Mouse (Mus musculus) forebrain, embryonic 10.5 days (tissue): ENCODE data around the gene Dab2. TPM values are rescaled to one million over a fixed set of nuclear protein-coding genes. Genes with fewer than 3 reads are reported as not detected.

ENCODE experiments used
- DNase-seq: peaks from one replicate; pipeline ENCODE4 v3.0.0-alpha.2; 2017; ENCODE audit warnings: low spot score; ENCODE audit errors: extremely low spot score
- H3K27ac ChIP-seq: fragments of 300-500 bp; sonication (generic); 2 replicates; pipeline ENCODE4 v1.5.1; 2016; ENCODE audit warnings: mild to moderate bottlenecking
- H3K27me3 ChIP-seq: fragments of 300-500 bp; sonication (generic); 2 replicates; pipeline ENCODE4 v1.6.1; 2016; ENCODE audit warnings: mild to moderate bottlenecking; ENCODE audit not compliant: poor library complexity, severe bottlenecking
- H3K36me3 ChIP-seq: fragments of 300-500 bp; sonication (generic); replicated peaks from 2 replicates; pipeline ENCODE4 v1.6.1; 2016; ENCODE audit warnings: mild to moderate bottlenecking, moderate library complexity
- H3K4me1 ChIP-seq: fragments of 300-500 bp; sonication (generic); 2 replicates; pipeline ENCODE4 v1.6.1; 2016
- H3K4me3 ChIP-seq: fragments of 300-500 bp; sonication (generic); 2 replicates; pipeline ENCODE4 v1.5.1; 2016; ENCODE audit warnings: mild to moderate bottlenecking, moderate library complexity
- H3K9me3 ChIP-seq: fragments of 300-500 bp; sonication (generic); 2 replicates; pipeline ENCODE4 v1.6.1; 2016; ENCODE audit warnings: mild to moderate bottlenecking, moderate library complexity
- WGBS: fragments of 180-500 bp; shearing (Covaris S2); methylation state at CpG from one replicate; pipeline ENCODE4 v1.1.7; 2016; 5-methylcytosine and 5-hydroxymethylcytosine counted together
- polyA plus RNA-seq: library from polyadenylated mRNA; unstranded; fragments of >200 nt; fragmentation: Nextera tagmentation; extraction: Ambion mirVana; gene quantifications from 2 replicates; pipeline ENCODE4 v1.2.1, GENCODE M21; 2016

Gene Dab2
- polyA plus RNA-seq, 1 experiment from 2014 or later: 33.2 TPM

DNA sequence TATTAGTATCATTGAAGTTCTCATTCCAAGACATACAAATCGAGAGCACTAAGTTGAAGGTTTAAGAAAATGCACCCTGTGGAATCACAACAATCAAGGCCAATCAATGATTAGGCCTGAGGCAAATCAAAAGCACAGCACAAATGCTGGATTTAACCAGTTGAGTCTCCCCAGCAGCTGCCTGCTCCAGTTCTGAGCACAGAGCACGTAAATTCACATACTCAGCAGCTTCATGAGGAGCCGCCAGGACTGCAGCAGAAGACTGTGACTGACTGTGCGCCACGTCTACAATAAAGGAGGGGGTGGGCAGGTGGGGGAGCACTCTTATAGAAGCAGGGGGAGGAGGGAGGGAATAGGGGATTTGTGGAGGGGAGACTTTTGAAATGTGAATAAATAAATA is 40.2 kb downstream of the Dab2 start:
- Histone ChIP-seq H3K4me1 (no peaks in the 10 kb centered on the region), H3K9me3 (no peaks in the 10 kb centered on the region), H3K4me3 (no peak overlapping the region), H3K27ac (no peak overlapping the region), H3K36me3 (no peaks in the 10 kb centered on the region), H3K27me3 (no peaks in the 10 kb centered on the region)
- WGBS: 81% methylated on average over 5 of the region's 5 CpGs
- DNase-seq: no peak

DNA sequence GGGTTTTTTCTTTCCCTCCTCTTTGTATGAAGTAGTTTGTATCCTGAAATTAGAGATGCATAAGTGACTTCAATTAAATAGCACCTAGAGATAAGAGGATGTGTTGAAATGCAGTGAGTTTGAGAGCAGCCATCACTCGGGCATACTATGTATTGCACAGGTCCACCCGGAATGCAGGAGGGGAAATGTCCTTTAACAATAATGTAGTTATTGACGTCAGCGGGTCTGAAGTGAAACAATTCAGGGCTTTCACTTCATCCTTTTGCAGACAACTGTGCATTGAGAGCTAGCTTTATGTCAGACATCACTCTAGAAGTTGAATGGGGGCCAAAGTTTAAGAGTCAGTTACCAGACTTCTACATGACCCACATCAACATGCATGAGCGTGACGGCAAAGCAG is 40.8 kb downstream of the Dab2 start:
- no peak overlapping the region for H3K27ac ChIP-seq
- 89% methylated on average over 6 of the region's 6 CpGs for WGBS

DNA sequence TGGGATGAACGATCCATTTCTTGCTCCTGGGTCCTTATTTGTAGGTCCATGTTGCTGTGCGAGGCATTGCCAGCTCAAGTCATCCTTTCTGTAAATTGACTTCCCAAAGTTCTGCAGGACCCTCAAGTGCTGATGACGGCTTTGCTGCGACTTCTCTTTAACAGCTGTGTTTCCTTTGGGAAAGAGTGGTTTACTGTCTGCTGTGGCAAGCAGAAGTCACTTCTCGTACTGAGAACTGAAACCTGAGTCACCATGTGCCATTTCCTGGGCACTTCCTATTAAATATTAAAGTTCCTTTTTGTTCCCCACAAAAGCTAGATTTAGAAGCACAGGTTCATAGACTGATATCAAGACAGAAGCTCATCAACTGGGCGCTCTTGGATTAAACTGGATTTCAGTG is 41.8 kb downstream of the Dab2 start:
- DNase-seq: no peak
- Histone ChIP-seq H3K4me3 (no peak overlapping the region), H3K9me3 (no peaks in the 10 kb centered on the region), H3K27ac (no peak overlapping the region), H3K36me3 (no peaks in the 10 kb centered on the region), H3K4me1 (no peaks in the 10 kb centered on the region), H3K27me3 (no peaks in the 10 kb centered on the region)
- WGBS: 86% methylated on average over 6 of the region's 6 CpGs

More for the DNA sequence above, 40.8 kb downstream of the Dab2 start:
- Histone ChIP-seq H3K4me1 (no peaks in the 10 kb centered on the region), H3K27me3 (no peaks in the 10 kb centered on the region), H3K36me3 (no peaks in the 10 kb centered on the region), H3K9me3 (no peaks in the 10 kb centered on the region), H3K4me3 (no peak overlapping the region)
- DNase-seq: no peak

DNA sequence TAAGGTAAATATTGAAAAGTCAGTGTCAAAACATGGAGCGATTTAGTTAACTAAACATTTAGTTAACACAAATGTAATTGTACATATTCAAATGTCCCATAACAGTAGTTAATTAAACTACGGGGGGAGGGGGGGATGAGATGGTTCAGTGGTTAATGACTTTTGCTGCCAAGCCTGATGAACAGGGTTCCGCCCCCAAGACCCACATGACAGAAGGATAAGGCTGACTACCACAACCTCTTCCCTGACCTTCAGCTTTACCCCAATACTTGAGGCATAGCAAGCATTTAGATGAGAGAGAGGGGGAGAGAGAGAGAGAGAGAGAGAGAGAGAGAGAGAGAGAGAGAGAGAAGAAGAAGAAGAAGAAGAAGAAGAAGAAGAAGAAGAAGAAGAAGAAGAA is 54.3 kb downstream of the Dab2 start:
- no peaks in the 10 kb centered on the region for H3K27me3 ChIP-seq
- H3K27ac ChIP-seq: no peak overlapping the region
- 88% methylated on average over 3 of the region's 3 CpGs for WGBS
- no peak overlapping the region for H3K4me3 ChIP-seq
- H3K36me3 ChIP-seq: no peaks in the 10 kb centered on the region
- H3K9me3 ChIP-seq: no peaks in the 10 kb centered on the region
- no peaks in the 10 kb centered on the region for H3K4me1 ChIP-seq
- no peak for DNase-seq

DNA sequence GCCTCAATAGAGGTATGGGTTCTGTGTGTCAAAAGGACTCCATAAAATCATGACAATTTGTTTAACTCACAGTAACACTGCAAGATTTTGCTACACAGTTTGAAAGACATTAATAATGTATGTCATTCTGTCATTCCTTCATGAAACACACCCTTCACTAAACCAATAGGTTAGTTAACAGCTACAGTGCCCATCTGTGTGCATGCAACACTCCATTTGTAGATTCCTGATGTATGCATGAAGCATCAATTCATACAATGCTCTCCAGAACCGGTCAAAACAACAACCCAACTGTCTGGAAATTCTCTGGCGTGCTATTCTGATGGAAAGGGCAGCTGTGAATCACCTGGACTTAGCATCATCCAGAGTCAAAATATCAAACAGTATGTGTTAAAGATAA is 60.3 kb downstream of the Dab2 start:
- WGBS: 87% methylated on average over 2 of the region's 2 CpGs
- H3K4me1 ChIP-seq: no peaks in the 10 kb centered on the region
- no peaks in the 10 kb centered on the region for H3K27me3 ChIP-seq
- H3K9me3 ChIP-seq: no peaks in the 10 kb centered on the region
- H3K36me3 ChIP-seq: no peaks in the 10 kb centered on the region
- no peak for DNase-seq
- H3K4me3 ChIP-seq: no peak overlapping the region
- no peak overlapping the region for H3K27ac ChIP-seq

DNA sequence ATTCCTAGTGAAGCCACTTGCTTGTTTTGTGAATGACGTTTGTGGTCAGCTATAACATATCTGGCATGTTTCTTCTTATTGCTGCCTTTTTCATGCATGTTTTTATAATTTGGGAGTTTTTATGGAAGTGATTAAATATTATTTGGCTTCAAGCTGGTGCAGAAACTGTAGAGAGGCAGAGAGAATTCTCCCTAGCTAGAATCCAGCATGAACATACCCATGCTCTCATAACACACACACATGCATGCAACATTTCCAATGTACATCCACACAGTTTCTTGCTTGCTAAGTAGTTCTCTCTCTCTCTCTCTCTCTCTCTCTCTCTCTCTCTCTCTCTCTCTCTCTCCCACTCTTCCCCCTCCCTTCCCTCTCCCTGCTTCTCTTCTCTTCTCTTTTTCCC is 70.4 kb downstream of the Dab2 start:
- Histone ChIP-seq H3K27me3 (no peaks in the 10 kb centered on the region), H3K9me3 (no peaks in the 10 kb centered on the region), H3K4me1 (no peaks in the 10 kb centered on the region), H3K36me3 (no peaks in the 10 kb centered on the region), H3K4me3 (no peak overlapping the region), H3K27ac (no peak overlapping the region)
- WGBS: 66% methylated on average over 1 of the region's 1 CpGs
- DNase-seq: no peak

DNA sequence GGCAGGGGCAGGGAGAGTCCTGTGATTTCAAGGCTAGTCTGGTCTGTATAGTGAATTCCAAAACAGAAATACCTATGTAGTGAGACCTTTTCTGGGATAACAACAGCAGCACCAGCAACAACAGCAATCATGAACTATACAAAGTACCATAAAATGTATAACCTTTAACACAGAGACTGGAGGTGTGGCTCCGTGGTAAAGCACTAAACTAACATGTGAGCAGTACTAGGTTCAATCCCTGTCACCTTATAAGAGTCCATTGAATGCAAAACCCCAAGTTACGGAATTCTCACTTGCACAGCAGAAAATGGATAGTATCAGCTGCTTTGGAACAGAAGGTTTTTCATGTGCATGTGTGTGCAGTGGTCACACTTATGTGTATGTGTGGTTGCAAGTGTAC is 71.9 kb downstream of the Dab2 start:
- H3K4me1 ChIP-seq: no peaks in the 10 kb centered on the region
- H3K9me3 ChIP-seq: no peaks in the 10 kb centered on the region
- no peaks in the 10 kb centered on the region for H3K36me3 ChIP-seq
- no peak overlapping the region for H3K27ac ChIP-seq
- no peak for DNase-seq
- WGBS: 89% methylated on average over 2 of the region's 2 CpGs
- H3K27me3 ChIP-seq: no peaks in the 10 kb centered on the region
- no peak overlapping the region for H3K4me3 ChIP-seq

DNA sequence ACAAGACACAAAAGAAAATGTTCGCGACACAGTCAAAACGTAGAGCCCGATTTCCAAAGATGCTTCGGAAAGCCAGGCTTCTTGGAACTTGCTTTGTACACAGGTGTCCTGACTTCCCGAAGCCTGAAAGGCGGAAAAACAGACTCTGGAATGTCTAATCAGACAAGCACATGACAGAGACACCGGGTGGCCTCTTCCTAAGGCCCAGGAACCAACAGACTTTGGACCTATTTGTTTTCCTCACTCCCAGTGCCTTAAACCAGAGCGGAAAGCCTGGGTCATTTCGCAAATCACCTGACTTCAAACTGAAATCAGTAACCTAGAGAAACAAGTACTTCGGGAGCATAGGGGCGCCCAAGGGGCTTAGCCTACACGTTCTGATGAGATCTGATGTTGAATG is 75.4 kb downstream of the Dab2 start:
- Histone ChIP-seq H3K9me3 (no peaks in the 10 kb centered on the region), H3K4me1 (no peaks in the 10 kb centered on the region), H3K27me3 (no peaks in the 10 kb centered on the region), H3K36me3 (no peaks in the 10 kb centered on the region), H3K27ac (no peak overlapping the region), H3K4me3 (no peak overlapping the region)
- DNase-seq: no peak
- 87% methylated on average over 13 of the region's 13 CpGs for WGBS

DNA sequence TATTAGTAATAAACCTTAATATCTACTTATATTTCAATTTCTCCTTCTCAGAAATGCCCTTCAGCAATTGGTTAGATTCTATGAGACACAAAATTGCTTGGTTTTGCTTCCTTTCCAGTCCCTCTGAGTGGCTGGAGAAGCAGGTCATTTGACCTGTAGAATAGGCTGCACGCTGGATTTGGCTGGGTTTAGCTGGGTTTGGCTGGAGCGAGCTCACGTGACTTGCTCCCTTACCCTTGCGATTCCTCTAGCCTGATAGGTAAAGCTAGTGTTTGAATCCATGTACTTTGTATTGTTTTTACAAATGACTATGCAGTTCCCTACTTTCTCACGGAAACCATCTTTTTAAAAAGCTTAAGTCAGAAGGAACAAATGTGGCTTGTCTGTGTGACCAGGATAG is 76.4 kb downstream of the Dab2 start:
- DNase-seq: no peak
- Histone ChIP-seq H3K4me3 (no peak overlapping the region), H3K27me3 (no peaks in the 10 kb centered on the region), H3K36me3 (no peaks in the 10 kb centered on the region), H3K9me3 (no peaks in the 10 kb centered on the region), H3K27ac (no peak overlapping the region), H3K4me1 (no peaks in the 10 kb centered on the region)
- 86% methylated on average over 5 of the region's 5 CpGs for WGBS

DNA sequence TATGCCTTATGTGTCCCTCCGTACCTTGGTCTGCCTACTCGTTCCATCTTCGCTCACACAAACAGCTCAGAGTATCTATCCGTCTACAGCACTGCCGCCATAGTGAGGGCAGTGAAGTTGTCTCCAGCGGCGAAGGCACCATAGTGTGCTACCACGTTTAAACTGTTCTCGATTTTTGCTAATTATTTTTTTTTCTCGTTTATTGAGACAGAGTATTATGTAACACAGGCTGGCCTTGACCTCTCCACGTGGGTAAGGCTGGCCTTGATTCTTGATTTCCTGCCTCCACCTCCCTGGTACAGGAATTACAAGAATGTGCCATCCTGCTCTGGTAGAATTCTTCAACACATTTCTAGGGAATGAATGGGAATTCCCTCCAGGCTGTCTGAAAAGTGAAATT is 77.2 kb downstream of the Dab2 start:
- no peaks in the 10 kb centered on the region for H3K27me3 ChIP-seq
- no peak overlapping the region for H3K4me3 ChIP-seq
- H3K9me3 ChIP-seq: no peaks in the 10 kb centered on the region
- no peak overlapping the region for H3K27ac ChIP-seq
- no peaks in the 10 kb centered on the region for H3K36me3 ChIP-seq
- no peaks in the 10 kb centered on the region for H3K4me1 ChIP-seq
- no peak for DNase-seq
- 86% methylated on average over 11 of the region's 11 CpGs for WGBS

DNA sequence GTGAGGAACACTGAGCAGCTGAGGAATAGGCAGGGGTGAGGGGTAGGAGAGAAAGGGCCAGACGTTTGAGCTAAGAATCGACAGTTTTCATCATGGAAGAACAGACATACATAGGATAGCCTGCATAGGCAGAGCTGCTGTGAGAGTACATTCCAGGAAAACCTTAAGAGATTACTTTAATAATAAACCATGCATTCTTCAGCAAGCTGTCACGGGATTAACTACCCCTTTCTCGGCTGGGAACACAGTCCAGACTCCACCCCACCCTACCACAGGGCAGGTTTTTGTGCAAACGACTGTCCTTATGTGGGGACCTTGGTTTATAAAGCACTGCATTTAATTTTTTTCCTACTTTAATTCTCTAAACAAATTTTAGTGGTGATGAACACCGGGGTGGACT is 84.4 kb downstream of the Dab2 start:
- Histone ChIP-seq H3K27ac (no peak overlapping the region), H3K36me3 (no peaks in the 10 kb centered on the region), H3K4me3 (no peak overlapping the region), H3K27me3 (peaks cover 9% of the 10 kb centered on the region), H3K4me1 (peaks cover 39% of the 10 kb centered on the region), H3K9me3 (no peaks in the 10 kb centered on the region)
- WGBS: 36% methylated on average over 6 of the region's 6 CpGs
- DNase-seq: no peak

DNA sequence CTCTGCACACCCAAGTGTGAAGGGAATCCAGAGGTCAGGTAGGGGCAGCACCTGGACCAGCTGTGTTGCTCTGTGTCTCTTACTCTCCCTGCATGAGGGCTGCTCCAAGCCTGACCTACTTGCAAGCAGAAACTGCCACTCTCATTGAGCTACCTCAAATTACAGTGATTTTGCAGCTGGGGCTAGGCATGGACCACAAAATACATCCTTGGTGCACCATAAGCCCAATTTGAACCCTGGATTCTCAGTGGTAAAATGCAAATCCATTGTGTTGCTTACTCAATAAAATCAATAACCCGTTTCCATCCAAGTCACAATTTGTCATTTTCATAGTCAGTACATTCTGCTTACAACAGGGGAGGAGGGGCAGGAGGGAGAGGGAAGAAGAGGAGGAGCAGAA is 85.7 kb downstream of the Dab2 start:
- H3K4me3 ChIP-seq: no peak overlapping the region
- peaks cover 9% of the 10 kb centered on the region for H3K27me3 ChIP-seq
- no peaks in the 10 kb centered on the region for H3K36me3 ChIP-seq
- DNase-seq: no peak
- WGBS: 51% methylated on average over 1 of the region's 1 CpGs
- peaks cover 45% of the 10 kb centered on the region for H3K4me1 ChIP-seq
- no peaks in the 10 kb centered on the region for H3K9me3 ChIP-seq
- no peak overlapping the region for H3K27ac ChIP-seq

DNA sequence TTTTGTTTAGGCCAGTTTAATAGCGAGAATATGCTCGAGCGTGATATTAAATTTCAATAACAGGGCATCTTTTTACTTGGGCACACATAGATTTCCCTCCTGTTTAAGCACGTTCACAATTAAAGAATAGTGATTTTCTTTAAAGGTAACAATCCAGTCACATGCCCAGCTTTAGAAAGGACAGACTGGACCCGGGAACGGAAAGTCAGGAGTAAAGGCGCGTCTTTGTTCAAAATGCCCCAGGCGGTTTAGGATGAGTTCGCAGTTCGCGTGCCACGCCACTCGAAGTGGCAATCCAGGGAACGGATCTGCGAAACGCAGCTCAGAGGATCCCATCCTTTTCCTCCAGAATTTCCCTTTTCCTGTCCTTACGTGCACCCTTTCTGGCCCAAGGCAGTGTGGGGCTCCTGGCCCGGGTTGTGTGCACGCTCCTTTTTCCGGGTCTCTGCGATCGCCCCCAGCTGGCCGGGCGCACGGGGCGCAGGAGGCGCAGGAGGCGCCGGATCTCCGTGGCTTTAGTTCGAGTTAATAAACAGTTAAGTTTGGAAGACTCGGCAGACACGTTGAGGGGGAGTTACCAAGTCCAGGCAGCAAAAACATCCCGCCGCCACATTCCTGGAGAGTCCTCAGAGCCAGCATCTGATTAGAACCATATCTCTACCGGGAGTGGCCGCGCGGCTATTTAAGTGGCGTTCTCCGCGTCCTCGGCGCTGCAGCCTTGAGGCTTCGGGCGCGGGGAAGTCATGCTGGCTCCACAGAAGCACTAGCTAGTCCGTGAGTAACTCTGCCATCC is 86.8 kb downstream of the Dab2 start:
- H3K27ac ChIP-seq: peak overlapping the region; percentile 86
- no peaks in the 10 kb centered on the region for H3K9me3 ChIP-seq
- peaks cover 9% of the 10 kb centered on the region for H3K27me3 ChIP-seq
- 3% methylated on average over 49 of the region's 49 CpGs for WGBS
- H3K4me1 ChIP-seq: peaks cover 50% of the 10 kb centered on the region
- DNase-seq: peak; percentile 81
- peak overlapping the region; percentile 59 for H3K4me3 ChIP-seq
- H3K36me3 ChIP-seq: no peaks in the 10 kb centered on the region
